Mouse (Mus musculus) kidney, postnatal 25 days (tissue): ENCODE data around the gene Fam69b.

Experiments used
- DNase-seq, 2 experiments: peaks; one replicate each; pipeline ENCODE4 v3.0.0; 2021; ENCODE audit warnings: mixed read lengths in 2 of 2

Gene Fam69b

DNA sequence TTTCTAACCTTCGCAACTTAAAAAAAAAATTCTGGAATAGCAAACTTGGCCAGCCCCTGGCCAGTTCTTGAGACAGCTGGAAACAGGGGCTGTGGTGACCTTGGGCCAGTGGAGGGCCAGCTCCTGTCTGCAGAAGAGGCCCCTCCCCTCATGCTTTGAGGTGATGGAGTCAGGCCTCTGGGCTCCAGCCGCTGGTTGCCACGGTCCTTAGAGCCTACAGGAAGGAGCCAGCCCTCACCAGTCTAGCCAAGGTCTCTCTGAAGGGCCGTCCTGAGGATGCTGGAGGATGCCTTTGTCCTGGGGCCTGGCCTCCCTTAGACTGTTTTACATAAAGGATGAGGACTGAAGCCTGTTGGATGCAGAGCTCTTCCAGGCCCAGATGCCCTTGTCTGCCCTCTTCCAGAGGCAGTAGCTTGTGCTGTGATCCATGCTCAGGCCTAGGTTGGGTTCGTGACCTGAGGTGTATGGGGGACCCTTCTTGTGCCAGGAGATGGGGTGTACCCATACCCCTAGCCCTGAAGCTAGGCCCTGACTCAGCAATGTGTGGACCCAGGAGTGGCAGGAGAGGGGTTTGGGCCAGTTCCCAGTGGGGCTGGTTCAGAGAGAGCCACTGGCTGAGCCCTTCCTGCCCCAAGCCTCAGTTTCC lies 658 bp downstream of the Fam69b start:
- no peak for DNase-seq

- DNase-seq, result no peak
Observed at GRCm38 (mm10) chr2:26632541-26633395, 4.5 kb downstream of the Fam69b start.

DNA sequence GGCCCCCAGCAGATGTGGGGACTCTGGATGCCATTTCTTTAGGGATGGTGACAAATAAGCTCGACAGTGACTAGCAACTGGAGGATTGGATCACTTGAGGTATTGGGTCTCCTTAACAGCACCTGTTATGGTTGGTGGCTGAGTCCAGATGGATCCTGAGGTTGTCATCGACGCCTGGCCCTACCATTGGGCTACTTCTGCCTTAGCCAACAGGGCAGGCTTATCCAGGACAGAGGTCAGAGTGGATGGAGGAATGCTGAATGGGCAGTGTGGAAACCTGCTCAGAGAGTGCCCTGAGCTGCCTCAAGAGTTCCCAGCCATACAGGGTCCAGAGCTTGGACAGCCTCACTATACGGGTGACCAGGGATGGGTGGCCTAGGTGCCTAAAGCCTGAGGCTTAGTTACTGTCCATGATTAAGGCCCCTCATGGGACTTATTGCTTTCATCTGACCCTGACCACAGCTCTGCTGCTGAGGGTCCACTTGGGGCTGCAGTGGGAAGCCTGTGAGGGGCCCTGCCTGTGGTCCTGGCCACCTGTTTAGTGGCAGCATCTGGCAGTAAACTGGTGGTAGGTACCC lies 5.8 kb downstream of the Fam69b start:
- DNase-seq, result no peak

- peak in 1 of 2 experiments; percentile 68 for DNase-seq
Observed at GRCm38 (mm10) chr2:26634629-26635488, 6.6 kb downstream of the Fam69b start.

DNA sequence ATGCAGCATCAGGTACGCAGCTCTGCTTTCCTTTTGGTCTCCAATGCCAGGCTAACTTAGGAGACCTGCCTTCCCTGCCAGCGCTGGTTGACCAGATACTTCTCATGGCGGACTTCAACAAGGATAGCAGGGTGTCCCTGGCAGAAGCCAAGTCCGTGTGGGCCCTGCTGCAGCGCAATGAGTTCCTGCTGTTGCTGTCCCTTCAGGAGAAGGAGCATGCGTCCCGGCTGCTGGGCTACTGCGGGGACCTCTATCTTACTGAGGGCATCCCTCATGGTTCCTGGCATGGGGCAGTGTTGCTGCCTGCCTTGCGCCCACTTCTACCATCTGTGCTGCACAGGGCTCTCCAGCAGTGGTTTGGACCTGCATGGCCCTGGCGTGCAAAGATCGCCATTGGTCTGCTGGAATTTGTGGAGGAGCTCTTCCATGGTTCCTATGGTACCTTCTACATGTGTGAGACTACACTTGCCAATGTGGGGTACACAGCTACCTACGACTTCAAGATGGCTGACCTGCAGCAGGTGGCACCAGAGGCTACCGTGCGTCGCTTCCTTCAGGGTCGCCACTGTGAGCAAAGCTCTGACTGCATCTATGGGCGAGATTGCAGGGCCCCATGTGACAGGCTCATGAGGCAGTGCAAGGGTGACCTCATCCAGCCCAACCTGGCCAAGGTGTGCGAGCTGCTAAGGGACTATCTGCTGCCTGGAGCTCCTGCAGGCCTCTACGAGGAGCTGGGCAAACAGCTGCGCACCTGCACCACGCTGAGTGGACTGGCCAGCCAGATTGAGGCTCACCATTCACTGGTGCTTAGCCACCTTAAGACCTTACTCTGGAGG lies 7.5 kb downstream of the Fam69b start:
- no peak for DNase-seq

DNA sequence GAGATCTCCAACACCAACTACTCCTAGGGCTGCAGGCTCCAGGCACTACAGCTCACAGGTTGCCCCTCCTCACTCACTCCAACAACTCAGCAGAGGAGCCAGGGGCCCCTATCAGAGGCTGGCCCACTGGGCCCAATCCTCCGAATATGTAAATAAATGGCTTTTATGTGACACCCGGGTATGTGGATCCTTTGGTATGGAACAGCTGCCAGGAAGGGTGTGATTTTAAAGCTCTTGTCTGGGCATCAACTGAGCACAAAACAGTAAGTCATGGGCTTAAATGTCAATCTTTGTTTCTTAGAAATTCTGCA lies 8.0 kb downstream of the Fam69b start:
- no peak for DNase-seq

DNA sequence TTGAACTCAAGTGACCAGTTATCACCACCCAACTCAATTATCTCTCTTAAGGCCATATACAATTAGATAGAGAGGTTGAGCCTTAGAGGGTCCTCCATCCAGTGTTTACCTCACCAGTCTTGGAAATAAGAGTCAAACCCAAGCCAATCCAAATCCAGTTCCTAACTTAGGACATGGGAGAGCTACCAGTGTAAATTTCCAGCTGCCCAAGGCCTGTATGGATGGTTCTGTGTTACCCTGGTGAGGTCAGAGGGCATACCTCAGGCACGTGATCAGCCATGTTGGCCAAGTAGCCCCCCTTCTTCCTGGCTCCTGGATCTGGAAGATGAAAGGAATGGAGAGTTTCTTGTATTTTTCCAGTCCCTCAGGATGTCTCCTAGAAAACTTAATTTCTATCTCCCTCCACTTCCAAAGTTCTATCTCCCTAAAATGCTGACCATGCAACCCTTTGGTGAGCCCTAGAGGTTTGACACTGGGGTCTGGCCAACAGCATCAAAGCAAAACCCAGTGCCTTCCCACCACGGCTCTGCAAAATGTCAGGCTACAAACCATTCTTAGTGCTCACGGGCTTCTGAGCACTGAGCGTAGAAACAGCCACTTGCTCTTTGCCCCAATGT lies 9.2 kb downstream of the Fam69b start:
- DNase-seq, result no peak

- DNase-seq, result no peak
Observed at GRCm38 (mm10) chr2:26638039-26638438, 9.8 kb downstream of the Fam69b start.

GRCm38 (mm10) chr2:26638572-26638971 lies 10.3 kb downstream of the Fam69b start:
- DNase-seq, result no peak

DNA sequence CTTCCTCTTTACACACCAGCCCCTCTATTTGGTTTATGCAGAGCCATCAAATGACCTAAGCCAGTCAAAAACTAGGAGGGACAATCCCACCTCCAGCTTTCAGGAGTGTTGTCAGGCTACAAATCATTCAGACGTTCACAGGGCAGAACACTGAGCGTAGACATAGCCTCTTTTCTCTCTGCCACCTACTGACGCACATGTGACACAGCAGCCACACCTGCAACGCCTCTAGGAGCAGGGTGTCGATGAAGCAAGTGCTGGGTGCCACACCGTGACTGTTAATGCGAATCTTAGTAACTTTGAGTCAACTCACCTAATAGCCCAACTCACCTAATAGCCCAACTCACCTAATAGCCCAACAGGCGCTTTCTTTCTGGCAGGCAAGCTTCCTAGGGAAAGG lies 10.8 kb downstream of the Fam69b start:
- DNase-seq, result peak; percentile 51 to 76

GRCm38 (mm10) chr2:26639838-26640830 lies 11.9 kb downstream of the Fam69b start:
- peak; percentile 97 to 100 for DNase-seq

GRCm38 (mm10) chr2:26641006-26641647 lies 12.9 kb downstream of the Fam69b start:
- DNase-seq, result no peak

DNA sequence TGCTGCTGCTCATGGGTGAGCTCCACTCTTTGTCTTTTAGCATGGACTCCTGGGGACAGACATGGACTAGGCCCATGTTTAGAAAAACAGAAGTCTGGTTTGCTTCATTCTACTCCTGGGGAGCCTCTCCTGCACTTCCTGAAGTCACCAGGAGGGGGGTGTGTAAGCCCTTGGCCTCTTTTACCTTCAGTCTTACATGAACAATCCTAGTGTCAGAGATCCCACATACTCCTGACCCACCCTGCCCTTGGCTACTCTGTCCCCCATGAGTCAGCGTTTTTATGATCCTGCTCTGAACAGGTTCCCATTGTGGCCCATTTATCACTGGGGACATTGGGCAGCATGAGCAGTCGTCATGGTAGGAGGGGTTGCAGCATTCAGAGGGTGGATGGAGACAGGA lies 15.7 kb downstream of the Fam69b start:
- peak in 1 of 2 experiments; percentile 57 for DNase-seq

- DNase-seq, result peak; percentile 81 to 86
Observed at GRCm38 (mm10) chr2:26646643-26647293, 18.5 kb downstream of the Fam69b start.

DNA sequence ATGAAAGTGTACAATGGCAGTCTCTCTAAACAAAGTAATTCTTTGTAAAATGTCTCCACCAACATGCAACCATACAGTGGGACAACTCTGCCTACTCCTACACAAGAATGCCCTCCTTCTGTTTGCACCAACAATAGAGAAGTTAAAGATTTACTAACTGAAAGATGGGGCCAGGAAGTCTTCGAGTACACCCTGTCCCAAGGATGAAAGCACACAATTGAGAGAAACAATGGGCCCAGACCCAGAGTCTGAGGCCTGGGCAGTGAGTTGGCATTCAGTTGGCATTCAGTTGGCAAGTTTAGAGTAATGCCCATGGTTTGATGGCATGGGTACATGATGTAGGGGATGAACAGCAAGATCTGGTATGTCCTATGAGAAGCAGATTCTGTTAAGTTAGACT lies 26.4 kb downstream of the Fam69b start:
- DNase-seq, result no peak

DNA sequence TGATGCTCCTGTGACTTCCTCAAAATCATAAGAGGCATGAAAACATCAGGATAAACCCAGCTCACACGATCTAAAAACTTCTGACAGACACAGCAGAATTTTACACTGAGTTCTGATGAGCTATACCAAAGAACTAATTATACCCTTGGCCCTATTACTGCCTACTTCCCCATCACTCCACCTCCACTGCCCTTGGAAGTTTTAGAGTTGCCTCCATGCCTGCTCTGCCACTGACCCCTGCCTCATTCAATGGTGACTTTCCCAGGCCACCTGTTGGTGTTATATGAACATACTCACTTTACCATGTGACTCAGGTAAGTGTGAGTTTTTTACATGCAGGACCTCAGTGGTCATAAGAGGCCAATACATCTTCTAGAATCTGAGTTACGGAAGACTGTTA lies 29.2 kb downstream of the Fam69b start:
- no peak for DNase-seq

DNA sequence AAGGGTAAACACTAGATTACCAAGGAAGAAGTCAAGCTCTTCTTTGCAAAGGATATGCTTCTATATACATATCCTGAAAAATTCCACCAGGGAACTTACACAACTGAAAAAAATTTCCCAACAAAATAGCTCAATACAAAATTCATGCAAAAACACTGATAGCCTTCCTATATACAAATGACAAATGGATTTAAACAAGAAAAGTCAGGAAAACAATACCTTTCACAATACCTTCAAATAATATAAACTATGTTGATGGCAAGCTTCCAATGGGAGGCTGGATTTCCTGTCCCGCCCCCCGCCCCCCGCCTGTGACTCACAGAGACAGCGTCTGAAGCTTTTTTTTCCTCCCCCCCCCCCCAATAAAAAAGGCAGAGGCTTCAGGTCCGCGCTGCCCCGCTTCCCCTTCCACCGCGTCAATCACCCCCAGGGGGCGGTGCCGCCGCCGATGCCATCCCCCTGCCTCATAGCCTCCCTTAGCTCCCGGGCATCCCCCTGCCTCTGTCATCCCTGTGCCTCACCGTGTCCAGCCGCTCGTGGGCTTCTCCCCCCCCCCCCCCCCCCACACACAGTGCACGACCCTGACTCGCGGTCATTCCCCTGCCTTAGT lies 33.0 kb downstream of the Fam69b start:
- DNase-seq, result no peak

DNA sequence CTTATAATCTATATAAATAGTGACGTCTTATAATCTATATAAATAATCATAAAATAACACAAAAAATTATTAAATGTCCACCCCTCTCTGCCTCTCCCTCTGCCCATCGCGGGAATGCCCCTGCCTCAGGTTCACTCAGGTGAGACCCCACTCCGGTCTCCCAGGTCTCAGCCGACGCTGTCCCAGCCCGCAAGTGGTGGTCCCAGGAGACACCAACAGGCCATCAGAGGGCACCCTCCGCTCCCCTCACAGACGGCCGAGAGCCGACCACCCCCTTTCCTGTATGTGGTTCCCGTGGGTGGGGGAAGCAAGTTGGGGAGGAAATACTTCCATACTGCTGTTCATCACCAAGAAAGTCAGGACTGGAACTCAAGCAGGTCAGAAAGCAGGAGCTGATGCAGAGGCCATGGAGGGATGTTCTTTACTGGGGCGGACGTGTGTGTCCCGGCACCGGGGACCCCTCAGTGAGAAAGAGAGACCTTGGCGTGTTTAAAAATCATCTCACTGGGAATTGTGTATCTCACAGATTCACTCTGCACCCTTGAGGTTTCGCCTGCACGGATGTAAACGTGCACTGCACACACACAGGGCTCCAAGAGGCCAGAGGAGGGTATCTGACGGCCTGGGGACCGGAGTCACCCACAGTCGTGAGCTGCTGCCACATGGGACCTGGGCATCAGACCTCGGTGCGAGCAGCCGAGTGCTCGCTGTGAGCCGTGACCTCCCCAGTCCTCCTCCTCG lies 33.7 kb downstream of the Fam69b start:
- DNase-seq, result no peak
